Mouse (Mus musculus) ES-Bruce4 (cell line): Measurements from ENCODE around the gene Pih1d1.

Experiments
- CTCF ChIP-seq: IDR thresholded peaks from one replicate; pipeline ENCODE4 v1.8.1; 2011; ENCODE audit warnings: low read depth, low read length
- EP300 ChIP-seq: IDR thresholded peaks from 2 replicates; pipeline ENCODE4 v1.6.1; 2011; ENCODE audit warnings: low read depth, low read length; ENCODE audit not compliant: insufficient read depth
- POLR2A ChIP-seq: IDR thresholded peaks from one replicate; pipeline ENCODE4 v1.8.1; 2011; ENCODE audit warnings: low read length; ENCODE audit not compliant: insufficient read depth

DNA sequence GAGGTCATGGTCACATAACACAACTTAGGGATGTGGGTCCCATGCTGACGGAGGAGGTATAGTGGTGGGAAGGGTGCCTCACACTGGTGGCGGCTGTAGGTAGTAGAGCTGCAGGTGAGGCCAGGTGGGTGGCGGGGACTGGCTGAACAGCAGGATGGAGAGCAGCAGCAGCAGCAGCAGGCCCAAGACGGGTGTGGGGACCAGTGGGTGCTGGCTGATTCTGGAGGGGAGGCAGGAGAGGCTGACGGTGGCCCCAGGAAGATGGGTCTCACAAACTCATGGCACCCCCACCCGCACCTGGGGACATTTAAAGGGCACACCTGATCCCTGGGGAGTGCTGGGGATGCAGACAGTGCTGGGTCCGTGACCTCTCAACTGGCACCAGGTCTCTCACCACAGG lies 29.6 kb downstream of the Pih1d1 start:
- TF ChIP-seq POLR2A (no peak), CTCF (no peak), EP300 (no peak)
